Mouse (Mus musculus) intestine, postnatal 0 days (tissue): ENCODE results near the gene Cyb561a3. TPM values are rescaled to one million over a fixed set of nuclear protein-coding genes. Genes with fewer than 3 reads are reported as not detected.
A peak's percentile ranks its signal among the peaks of the same experiment; 100 is the strongest.

ENCODE experiments used
- ATAC-seq: fragments of 200-750 bp; cut with Nextera tagmentation; 2 replicates; pipeline ENCODE4 v1.8.0; 2017; ENCODE audit warnings: mild to moderate bottlenecking, moderate TSS enrichment, moderate library complexity
- H3K27ac ChIP-seq: fragments of 300-500 bp; sonication (generic); 2 replicates; pipeline ENCODE4 v1.5.1; 2014; ENCODE audit warnings: mild to moderate bottlenecking, low read depth, low read length, moderate library complexity
- H3K27me3 ChIP-seq: fragments of 300-500 bp; sonication (generic); replicated peaks from 2 replicates; pipeline ENCODE4 v1.6.1; 2014; ENCODE audit warnings: low read length, mixed read lengths; ENCODE audit not compliant: control insufficient read depth, insufficient read depth
- H3K36me3 ChIP-seq: fragments of 300-500 bp; sonication (generic); 2 replicates; pipeline ENCODE4 v1.6.1; 2014; ENCODE audit warnings: mild to moderate bottlenecking, moderate library complexity; ENCODE audit not compliant: control insufficient read depth, insufficient read depth
- H3K4me1 ChIP-seq: fragments of 300-500 bp; sonication (generic); replicated peaks from 2 replicates; pipeline ENCODE4 v1.6.1; 2014; ENCODE audit warnings: antibody characterized with exemption, low read length, mixed read lengths; ENCODE audit not compliant: control insufficient read depth, insufficient read depth
- H3K4me2 ChIP-seq: fragments of 300-500 bp; sonication (generic); replicated peaks from 2 replicates; pipeline ENCODE4 v1.6.1; 2014; ENCODE audit warnings: low read depth, mild to moderate bottlenecking, moderate library complexity
- H3K4me3 ChIP-seq: fragments of 300-500 bp; sonication (generic); 2 replicates; pipeline ENCODE4 v1.5.1; 2014; ENCODE audit warnings: low read depth, low read length
- H3K9ac ChIP-seq: fragments of 300-500 bp; sonication (generic); 2 replicates; pipeline ENCODE4 v1.6.1; 2014; ENCODE audit warnings: mild to moderate bottlenecking, low read depth, low read length
- H3K9me3 ChIP-seq: fragments of 300-500 bp; sonication (generic); 2 replicates; pipeline ENCODE4 v1.6.1; 2016; ENCODE audit warnings: mixed run types; ENCODE audit not compliant: control insufficient read depth
- CTCF ChIP-seq: sonication (generic); IDR thresholded peaks from 2 replicates; pipeline ENCODE4 v1.5.1; 2016; ENCODE audit warnings: low read depth, mild to moderate bottlenecking, control low read depth, antibody characterized with exemption, moderate library complexity
- WGBS: fragments of 180-500 bp; shearing (Covaris S2); extraction: QIAGEN DNeasy Blood & Tissue Kit; methylation state at CpG from one replicate; pipeline ENCODE4 v1.1.7; 2014; 5-methylcytosine and 5-hydroxymethylcytosine counted together
- polyA plus RNA-seq: library from polyadenylated mRNA; unstranded; fragments of >200 nt; fragmentation: Nextera tagmentation; extraction: Ambion mirVana; gene quantifications from 2 replicates; pipeline ENCODE4 v1.2.1, GENCODE M21; 2015

The Cyb561a3 gene
- polyA plus RNA-seq, 1 experiment from 2014 or later = 23.2 TPM

DNA sequence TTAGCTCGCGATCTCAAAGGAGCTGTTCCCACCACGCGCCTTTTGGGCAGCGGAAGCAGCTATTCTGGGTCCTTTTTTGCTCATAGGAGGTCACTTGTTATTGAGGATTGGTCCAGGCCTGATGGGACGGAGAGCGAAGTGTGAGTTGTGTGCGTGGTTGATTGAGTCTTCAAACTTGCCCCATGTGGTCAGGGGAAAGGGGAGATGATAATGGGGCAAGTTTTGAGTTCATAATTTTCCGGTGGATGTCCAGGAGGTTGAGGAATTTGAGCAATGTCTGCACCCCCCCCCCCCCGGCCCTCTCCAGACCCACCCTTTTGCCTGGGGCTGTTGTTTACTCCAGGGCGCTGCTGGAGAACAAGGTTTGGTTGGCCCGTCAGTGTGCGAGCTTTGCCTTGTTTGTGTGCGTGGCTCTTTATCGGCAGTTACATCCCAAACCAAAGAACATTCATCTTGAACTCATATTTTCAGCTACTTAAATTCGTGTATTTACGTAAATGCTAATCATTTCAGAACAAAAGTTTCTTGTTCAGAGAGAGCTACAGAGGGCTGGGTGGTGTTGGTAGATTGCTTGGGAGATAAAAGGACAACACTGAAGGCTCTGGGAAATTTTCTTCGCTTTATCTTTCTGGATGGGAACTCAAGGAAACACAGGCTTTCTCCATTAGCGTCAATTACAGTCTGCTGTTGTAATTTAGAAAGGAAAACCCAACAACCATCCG is 29.1 kb downstream of the Cyb561a3 start:
- peak overlapping the region; percentile 81 for H3K4me2 ChIP-seq
- no peaks in the 10 kb centered on the region for H3K4me1 ChIP-seq
- no peak for ATAC-seq
- no peaks in the 10 kb centered on the region for H3K9me3 ChIP-seq
- peaks cover 36% of the 10 kb centered on the region for H3K36me3 ChIP-seq
- peak overlapping the region; percentile 98 for H3K9ac ChIP-seq
- peak overlapping the region; percentile 96 for H3K27ac ChIP-seq
- 3% methylated on average over 20 of the region's 20 CpGs for WGBS
- peak overlapping the region; percentile 97 for H3K4me3 ChIP-seq
- H3K27me3 ChIP-seq = no peaks in the 10 kb centered on the region
- TF ChIP-seq CTCF = no peak

- Histone ChIP-seq H3K27me3 (no peaks in the 10 kb centered on the region), H3K36me3 (peaks cover 62% of the 10 kb centered on the region), H3K4me2 (no peak overlapping the region), H3K27ac (no peak overlapping the region), H3K4me1 (no peaks in the 10 kb centered on the region), H3K9ac (no peak overlapping the region), H3K9me3 (no peaks in the 10 kb centered on the region), H3K4me3 (no peak overlapping the region)
- ATAC-seq = no peak
- no peak for TF ChIP-seq CTCF
- WGBS = 68% methylated on average over 5 of the region's 5 CpGs
Measured at GRCm38 (mm10) chr19:10608573-10609240, 31.7 kb downstream of the Cyb561a3 start.

DNA sequence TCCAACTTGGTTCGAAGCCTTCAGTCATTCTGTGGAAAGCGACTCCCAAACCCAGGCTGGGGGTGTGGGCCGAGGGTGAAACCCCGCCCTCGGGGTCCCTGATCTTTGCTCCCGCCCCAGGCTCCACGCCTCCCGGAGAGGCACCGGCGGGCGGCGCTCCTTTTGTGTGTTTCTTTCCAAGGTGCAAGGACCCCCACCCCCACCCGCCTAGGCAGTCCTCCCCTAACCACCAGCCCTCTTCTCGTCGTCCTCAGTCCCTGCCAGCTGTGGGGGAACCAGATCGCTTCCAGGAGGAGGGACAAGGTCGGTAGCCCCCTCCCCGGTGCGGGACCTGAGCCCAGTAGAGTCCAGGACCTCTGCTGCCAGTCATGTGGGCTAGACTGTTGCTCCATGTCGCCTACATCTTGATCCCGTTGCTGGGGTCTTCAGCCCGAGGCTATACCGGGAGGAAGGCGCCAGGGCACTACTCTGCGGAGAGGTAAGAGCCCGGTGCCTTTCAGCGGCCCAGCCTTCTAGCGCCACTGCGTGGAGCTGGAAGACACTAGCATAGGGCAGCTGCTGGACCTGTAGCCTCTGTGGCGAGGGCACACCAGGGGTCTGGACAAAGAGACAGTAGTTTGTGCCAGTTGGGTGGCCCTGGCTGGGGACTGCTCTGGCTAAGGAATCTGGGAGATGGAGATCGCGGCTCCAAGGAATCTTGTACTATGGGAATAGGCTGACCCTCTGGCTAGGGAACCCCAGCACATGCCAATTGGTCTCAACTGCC is 57.3 kb downstream of the Cyb561a3 start, which contains the start of gene Vwce:
Gene Vwce (plus strand): TSS at position 108 of the 766 bp plus-strand sequence.
- under 1% methylated on average over 32 of the region's 32 CpGs for WGBS
- H3K4me3 ChIP-seq = peak within 1 kb of the TSS; percentile 48
- peaks cover 8% of the 10 kb centered on the region for H3K36me3 ChIP-seq
- H3K4me2 ChIP-seq = peak within 1 kb of the TSS; percentile 95
- H3K27me3 ChIP-seq = no peaks in the 10 kb centered on the region
- H3K9ac ChIP-seq = peak within 1 kb of the TSS; percentile 57
- H3K9me3 ChIP-seq = no peaks in the 10 kb centered on the region
- TF ChIP-seq CTCF = peak; percentile 71
- ATAC-seq = peak; percentile 76
- no peaks in the 10 kb centered on the region; the same call in 1 of the 2 replicates for H3K4me1 ChIP-seq
- peak within 1 kb of the TSS; percentile 58 for H3K27ac ChIP-seq

- Histone ChIP-seq H3K36me3 (peaks cover 2% of the 10 kb centered on the region), H3K27ac (peak overlapping the region; percentile 58), H3K4me3 (peak overlapping the region; percentile 48), H3K4me2 (peak overlapping the region; percentile 95), H3K9me3 (no peaks in the 10 kb centered on the region), H3K9ac (peak overlapping the region; percentile 57), H3K4me1 (no peaks in the 10 kb centered on the region; the same call in 1 of the 2 replicates), H3K27me3 (no peaks in the 10 kb centered on the region)
- no peak for TF ChIP-seq CTCF
- WGBS = 2% methylated on average over 21 of the region's 21 CpGs
- ATAC-seq = peak; percentile 86
Measured at GRCm38 (mm10) chr19:10634872-10635318, 57.9 kb downstream of the Cyb561a3 start.

DNA sequence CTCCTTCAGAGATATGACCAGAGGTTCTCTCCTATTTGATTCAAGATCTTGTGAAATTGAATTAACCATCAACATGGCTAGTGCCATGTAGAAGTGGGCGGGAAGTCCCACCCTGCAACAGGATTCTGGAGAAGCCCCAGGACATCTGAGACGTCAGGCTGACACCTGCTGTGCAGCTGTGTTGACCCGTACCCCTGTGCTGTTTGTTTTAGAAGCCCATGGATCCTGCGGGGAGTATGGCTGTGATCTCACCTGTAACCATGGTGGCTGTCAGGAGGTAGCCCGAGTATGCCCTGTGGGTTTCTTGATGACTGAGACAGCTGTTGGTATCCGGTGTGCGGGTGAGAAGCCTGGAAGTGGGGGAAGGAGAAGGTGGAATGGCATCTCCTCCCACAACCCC is 60.9 kb downstream of the Cyb561a3 start:
- no peak for ATAC-seq
- Histone ChIP-seq H3K4me3 (no peak overlapping the region), H3K27ac (no peak overlapping the region), H3K4me2 (no peak overlapping the region; the same call in 1 of the 2 replicates), H3K9me3 (no peaks in the 10 kb centered on the region), H3K9ac (no peak overlapping the region), H3K4me1 (no peaks in the 10 kb centered on the region; the same call in 1 of the 2 replicates), H3K36me3 (no peaks in the 10 kb centered on the region), H3K27me3 (no peaks in the 10 kb centered on the region)
- WGBS = 42% methylated on average over 7 of the region's 7 CpGs
- TF ChIP-seq CTCF = no peak

GRCm38 (mm10) chr19:10640080-10640479 is 63.1 kb downstream of the Cyb561a3 start:
- no peak for TF ChIP-seq CTCF
- Histone ChIP-seq H3K4me3 (no peak overlapping the region), H3K27me3 (no peaks in the 10 kb centered on the region), H3K36me3 (no peaks in the 10 kb centered on the region), H3K9me3 (no peaks in the 10 kb centered on the region), H3K4me2 (no peak overlapping the region), H3K27ac (no peak overlapping the region), H3K9ac (no peak overlapping the region), H3K4me1 (no peaks in the 10 kb centered on the region; the same call in 1 of the 2 replicates)
- WGBS = 25% methylated on average over 5 of the region's 5 CpGs
- no peak for ATAC-seq
